Mouse (Mus musculus): ENCODE measurements around the gene Tbr1. TPM values are rescaled to one million over a fixed set of nuclear protein-coding genes. Genes with fewer than 3 reads are reported as not detected.

Tbr1 gene
- polyA plus RNA-seq, 1 experiment from 2014 or later = 0.20 TPM

GRCm38 (mm10) chr2:61804841-61805540, 2.3 kb downstream of the Tbr1 start:
- H3K4me2 ChIP-seq = peak overlapping the region; percentile 42
- peak overlapping the region; percentile 22 for H3K4me3 ChIP-seq

GRCm38 (mm10) chr2:61805541-61806345, 3.0 kb downstream of the Tbr1 start:
- peak overlapping the region; percentile 42 for H3K4me2 ChIP-seq
- no peaks in the 10 kb centered on the region for H3K9me3 ChIP-seq
- peak overlapping the region; percentile 22 for H3K4me3 ChIP-seq
- H3K27me3 ChIP-seq = peaks cover 90% of the 10 kb centered on the region
- no peak for ATAC-seq (ENCODE audit: insufficient number of reproducible peaks, insufficient read depth, low FRiP score, low TSS enrichment, low read depth)
- under 1% methylated on average over 39 of the region's 39 CpGs for WGBS
- no peak overlapping the region for H3K27ac ChIP-seq
- H3K36me3 ChIP-seq = no peaks in the 10 kb centered on the region
- H3K4me1 ChIP-seq = peaks cover 29% of the 10 kb centered on the region
- no peak overlapping the region for H3K9ac ChIP-seq

More at GRCm38 (mm10) chr2:61804841-61805540, 2.3 kb downstream of the Tbr1 start:
- WGBS = under 1% methylated on average over 39 of the region's 39 CpGs
- 0 out of 2 replicates have a peak, but pooled peaks have one; percentile 39 for ATAC-seq (ENCODE audit: insufficient number of reproducible peaks, insufficient read depth, low FRiP score, low TSS enrichment, low read depth)
- no peaks in the 10 kb centered on the region for H3K36me3 ChIP-seq
- no peak overlapping the region for H3K27ac ChIP-seq
- peaks cover 82% of the 10 kb centered on the region for H3K27me3 ChIP-seq
- H3K9me3 ChIP-seq = no peaks in the 10 kb centered on the region
- H3K9ac ChIP-seq = no peak overlapping the region
- H3K4me1 ChIP-seq = peaks cover 29% of the 10 kb centered on the region

GRCm38 (mm10) chr2:61806346-61806825, 3.7 kb downstream of the Tbr1 start:
- Histone ChIP-seq H3K36me3 (no peaks in the 10 kb centered on the region), H3K9ac (no peak overlapping the region), H3K4me2 (no peak overlapping the region), H3K27me3 (peaks cover 96% of the 10 kb centered on the region), H3K9me3 (no peaks in the 10 kb centered on the region), H3K4me1 (peaks cover 29% of the 10 kb centered on the region), H3K4me3 (no peak overlapping the region), H3K27ac (no peak overlapping the region)
- no peak for ATAC-seq (ENCODE audit: insufficient number of reproducible peaks, insufficient read depth, low FRiP score, low TSS enrichment, low read depth)
- 6% methylated on average over 3 of the region's 3 CpGs for WGBS

GRCm38 (mm10) chr2:61807151-61807550, 4.4 kb downstream of the Tbr1 start:
- Histone ChIP-seq H3K9ac (no peak overlapping the region), H3K27me3 (peaks cover 97% of the 10 kb centered on the region), H3K9me3 (no peaks in the 10 kb centered on the region), H3K4me2 (0 out of 2 replicates have a peak overlapping the region, but pooled peaks have one; percentile 7), H3K36me3 (no peaks in the 10 kb centered on the region), H3K27ac (no peak overlapping the region), H3K4me1 (peaks cover 35% of the 10 kb centered on the region), H3K4me3 (peak overlapping the region; percentile 13)
- ATAC-seq (ENCODE audit: insufficient number of reproducible peaks, insufficient read depth, low FRiP score, low TSS enrichment, low read depth) = no peak
- 0% methylated on average over 22 of the region's 22 CpGs for WGBS

- H3K27ac ChIP-seq = no peak overlapping the region
- WGBS = 11% methylated on average over 2 of the region's 2 CpGs
- H3K4me2 ChIP-seq = no peak overlapping the region
- ATAC-seq (ENCODE audit: insufficient number of reproducible peaks, insufficient read depth, low FRiP score, low TSS enrichment, low read depth) = no peak
- H3K4me1 ChIP-seq = peaks cover 34% of the 10 kb centered on the region
- no peak overlapping the region for H3K4me3 ChIP-seq
- H3K9me3 ChIP-seq = no peaks in the 10 kb centered on the region
- H3K27me3 ChIP-seq = peaks cover 97% of the 10 kb centered on the region
- no peak overlapping the region for H3K9ac ChIP-seq
- no peaks in the 10 kb centered on the region for H3K36me3 ChIP-seq
Observed at GRCm38 (mm10) chr2:61807781-61808180, 5.1 kb downstream of the Tbr1 start.

GRCm38 (mm10) chr2:61808776-61809175, 6.0 kb downstream of the Tbr1 start:
- Histone ChIP-seq H3K27me3 (peaks cover 95% of the 10 kb centered on the region), H3K4me1 (peaks cover 26% of the 10 kb centered on the region), H3K4me2 (no peak overlapping the region), H3K4me3 (no peak overlapping the region), H3K9me3 (no peaks in the 10 kb centered on the region), H3K36me3 (no peaks in the 10 kb centered on the region), H3K9ac (no peak overlapping the region), H3K27ac (no peak overlapping the region)
- no peak for ATAC-seq (ENCODE audit: insufficient number of reproducible peaks, insufficient read depth, low FRiP score, low TSS enrichment, low read depth)
- WGBS = 0% methylated on average over 6 of the region's 6 CpGs

GRCm38 (mm10) chr2:61809381-61809780, 6.7 kb downstream of the Tbr1 start:
- H3K27ac ChIP-seq = no peak overlapping the region
- H3K4me3 ChIP-seq = no peak overlapping the region
- 0% methylated on average over 1 of the region's 1 CpGs for WGBS
- H3K36me3 ChIP-seq = no peaks in the 10 kb centered on the region
- H3K9ac ChIP-seq = no peak overlapping the region
- peaks cover 95% of the 10 kb centered on the region for H3K27me3 ChIP-seq
- no peaks in the 10 kb centered on the region for H3K9me3 ChIP-seq
- ATAC-seq (ENCODE audit: insufficient number of reproducible peaks, insufficient read depth, low FRiP score, low TSS enrichment, low read depth) = no peak
- peaks cover 25% of the 10 kb centered on the region for H3K4me1 ChIP-seq
- no peak overlapping the region for H3K4me2 ChIP-seq

- no peaks in the 10 kb centered on the region for H3K36me3 ChIP-seq
- H3K27ac ChIP-seq = no peak overlapping the region
- no peaks in the 10 kb centered on the region for H3K9me3 ChIP-seq
- no peak overlapping the region for H3K9ac ChIP-seq
- no peak for ATAC-seq (ENCODE audit: insufficient number of reproducible peaks, insufficient read depth, low FRiP score, low TSS enrichment, low read depth)
- WGBS = 25% methylated on average over 4 of the region's 4 CpGs
- H3K4me3 ChIP-seq = no peak overlapping the region
- H3K4me2 ChIP-seq = no peak overlapping the region
- H3K4me1 ChIP-seq = peaks cover 22% of the 10 kb centered on the region
- peaks cover 93% of the 10 kb centered on the region for H3K27me3 ChIP-seq
Observed at GRCm38 (mm10) chr2:61810751-61811150, 8.0 kb downstream of the Tbr1 start.

GRCm38 (mm10) chr2:61811163-61811506, 8.4 kb downstream of the Tbr1 start:
- 8% methylated on average over 8 of the region's 8 CpGs for WGBS
- Histone ChIP-seq H3K27me3 (peaks cover 93% of the 10 kb centered on the region), H3K9ac (0 out of 2 replicates have a peak overlapping the region, but pooled peaks have one; percentile 73), H3K27ac (no peak overlapping the region), H3K36me3 (no peaks in the 10 kb centered on the region), H3K4me3 (peak overlapping the region; percentile 54), H3K4me2 (peak overlapping the region; percentile 94), H3K4me1 (peaks cover 26% of the 10 kb centered on the region), H3K9me3 (no peaks in the 10 kb centered on the region)
- no peak for ATAC-seq (ENCODE audit: insufficient number of reproducible peaks, insufficient read depth, low FRiP score, low TSS enrichment, low read depth)

GRCm38 (mm10) chr2:61811507-61812421, 9.0 kb downstream of the Tbr1 start:
- peak; percentile 58; the same call in 1 of the 2 replicates for ATAC-seq (ENCODE audit: insufficient number of reproducible peaks, insufficient read depth, low FRiP score, low TSS enrichment, low read depth)
- under 1% methylated on average over 121 of the region's 121 CpGs for WGBS
- Histone ChIP-seq H3K9me3 (no peaks in the 10 kb centered on the region), H3K9ac (peak overlapping the region; percentile 73), H3K4me1 (peaks cover 26% of the 10 kb centered on the region), H3K27ac (no peak overlapping the region), H3K27me3 (peaks cover 92% of the 10 kb centered on the region), H3K4me3 (peak overlapping the region; percentile 54), H3K4me2 (peak overlapping the region; percentile 94), H3K36me3 (no peaks in the 10 kb centered on the region)

- ATAC-seq (ENCODE audit: insufficient number of reproducible peaks, insufficient read depth, low FRiP score, low TSS enrichment, low read depth) = no peak
Observed at GRCm38 (mm10) chr2:61812536-61812935, 9.8 kb downstream of the Tbr1 start.

More at GRCm38 (mm10) chr2:61812536-61812935, 9.8 kb downstream of the Tbr1 start:
- Histone ChIP-seq H3K4me3 (peak overlapping the region; percentile 54), H3K9me3 (no peaks in the 10 kb centered on the region), H3K4me2 (peak overlapping the region; percentile 94), H3K4me1 (peaks cover 21% of the 10 kb centered on the region), H3K27ac (no peak overlapping the region), H3K9ac (peak overlapping the region; percentile 73), H3K27me3 (peaks cover 89% of the 10 kb centered on the region), H3K36me3 (no peaks in the 10 kb centered on the region)
- 3% methylated on average over 12 of the region's 12 CpGs for WGBS
